Mouse (Mus musculus): Measurements from ENCODE around the gene Tmed10.

The Tmed10 gene

GRCm38 (mm10) chr12:85373591-85374560 is 771 bp downstream of the Tmed10 start:
- peak; percentile 67 to 68 for DNase-seq (ENCODE audit: low spot score in 2 of 2)

- DNase-seq (ENCODE audit: low spot score in 2 of 2) = no peak
These were observed 2.5 kb downstream of the Tmed10 start for GRCm38 (mm10) chr12:85372068-85372665.

GRCm38 (mm10) chr12:85368441-85369063 is 6.1 kb downstream of the Tmed10 start:
- DNase-seq (ENCODE audit: low spot score in 2 of 2) = no peak

- peak in 1 of 2 experiments; percentile 43 for DNase-seq (ENCODE audit: low spot score in 2 of 2)
These were observed 8.4 kb downstream of the Tmed10 start for GRCm38 (mm10) chr12:85366271-85366670.

- no peak for DNase-seq (ENCODE audit: low spot score in 2 of 2)
These were observed 12.1 kb downstream of the Tmed10 start for GRCm38 (mm10) chr12:85362510-85362909.

- no peak for DNase-seq (ENCODE audit: low spot score in 2 of 2)
These were observed 13.1 kb downstream of the Tmed10 start for GRCm38 (mm10) chr12:85361580-85361979.

GRCm38 (mm10) chr12:85361165-85361564 is 13.5 kb downstream of the Tmed10 start:
- DNase-seq (ENCODE audit: low spot score in 2 of 2) = no peak

- no peak for DNase-seq (ENCODE audit: low spot score in 2 of 2)
These were observed 20.6 kb downstream of the Tmed10 start for GRCm38 (mm10) chr12:85354061-85354460.

- peak; percentile 48 to 58 for DNase-seq (ENCODE audit: low spot score in 2 of 2)
These were observed 24.0 kb downstream of the Tmed10 start for GRCm38 (mm10) chr12:85350407-85351232.

- peak; percentile 57 to 75 for DNase-seq (ENCODE audit: low spot score in 2 of 2)
These were observed 26.3 kb downstream of the Tmed10 start for GRCm38 (mm10) chr12:85348338-85348737.

GRCm38 (mm10) chr12:85347196-85347595 is 27.5 kb downstream of the Tmed10 start:
- no peak for DNase-seq (ENCODE audit: low spot score in 2 of 2)

GRCm38 (mm10) chr12:85346374-85346773 is 28.3 kb downstream of the Tmed10 start:
- peak; percentile 66 to 77 for DNase-seq (ENCODE audit: low spot score in 2 of 2)

GRCm38 (mm10) chr12:85345559-85345958 is 29.1 kb downstream of the Tmed10 start:
- peak in 1 of 2 experiments; percentile 30 for DNase-seq (ENCODE audit: low spot score in 2 of 2)

- no peak for DNase-seq (ENCODE audit: low spot score in 2 of 2)
These were observed 30.4 kb downstream of the Tmed10 start for GRCm38 (mm10) chr12:85344252-85344651.

- no peak for DNase-seq (ENCODE audit: low spot score in 2 of 2)
These were observed 32.3 kb downstream of the Tmed10 start for GRCm38 (mm10) chr12:85342310-85342709.

- peak; percentile 27 to 53 for DNase-seq (ENCODE audit: low spot score in 2 of 2)
These were observed 33.5 kb downstream of the Tmed10 start for GRCm38 (mm10) chr12:85341131-85341530.

- DNase-seq (ENCODE audit: low spot score in 2 of 2) = no peak
These were observed 34.7 kb downstream of the Tmed10 start for GRCm38 (mm10) chr12:85339947-85340346.

- peak; percentile 88 to 93 for DNase-seq (ENCODE audit: low spot score in 2 of 2)
These were observed 35.4 kb downstream of the Tmed10 start, which contains the start of gene Nek9 for GRCm38 (mm10) chr12:85339243-85339729. Nek9 (minus strand) TSS chr12:85339362.

- no peak for DNase-seq (ENCODE audit: low spot score in 2 of 2)
These were observed 35.8 kb downstream of the Tmed10 start for GRCm38 (mm10) chr12:85338815-85339214.

- DNase-seq (ENCODE audit: low spot score in 2 of 2) = no peak
These were observed 36.9 kb downstream of the Tmed10 start for GRCm38 (mm10) chr12:85337567-85338311.

Measured in heart, adult 9 months (tissue).